Mouse (Mus musculus): ENCODE data around the gene Gpa33. TPM values are rescaled to one million over a fixed set of nuclear protein-coding genes. Genes with fewer than 3 reads are reported as not detected.
"Not testable (repeated sequence)": the region's sequence is repeated elsewhere in the genome, so short reads cannot be mapped to it uniquely, and the experiment has no call there.

Gpa33 gene
- polyA plus RNA-seq, 1 experiment from 2014 or later = 1.4 TPM

- 63% methylated on average over 7 of the region's 7 CpGs for WGBS
- Histone ChIP-seq H3K4me2 (no peak overlapping the region), H3K4me3 (no peak overlapping the region), H3K9ac (no peak overlapping the region), H3K27ac (no peak overlapping the region), H3K9me3 (no peaks in the 10 kb centered on the region), H3K36me3 (no peaks in the 10 kb centered on the region), H3K4me1 (0 out of 2 replicates have a peak, but pooled peaks cover 1% of the 10 kb centered on the region), H3K27me3 (no peaks in the 10 kb centered on the region)
- ATAC-seq (ENCODE audit: insufficient number of reproducible peaks, low FRiP score, low TSS enrichment, low read depth) = no peak
These were observed 7.4 kb downstream of the Gpa33 start for GRCm38 (mm10) chr1:166137244-166137938.

GRCm38 (mm10) chr1:166138136-166138535 lies 8.1 kb downstream of the Gpa33 start:
- Histone ChIP-seq H3K9me3 (no peaks in the 10 kb centered on the region), H3K36me3 (no peaks in the 10 kb centered on the region), H3K4me3 (no peak overlapping the region), H3K4me1 (no peaks in the 10 kb centered on the region), H3K27me3 (no peaks in the 10 kb centered on the region), H3K9ac (no peak overlapping the region), H3K27ac (no peak overlapping the region), H3K4me2 (no peak overlapping the region)
- WGBS = 65% methylated on average over 13 of the region's 13 CpGs
- no peak for ATAC-seq (ENCODE audit: insufficient number of reproducible peaks, low FRiP score, low TSS enrichment, low read depth)

- WGBS = 75% methylated on average over 3 of the region's 3 CpGs
- H3K4me3 ChIP-seq = no peak overlapping the region
- no peaks in the 10 kb centered on the region for H3K27me3 ChIP-seq
- H3K9ac ChIP-seq = no peak overlapping the region
- H3K36me3 ChIP-seq = no peaks in the 10 kb centered on the region
- no peak for ATAC-seq (ENCODE audit: insufficient number of reproducible peaks, low FRiP score, low TSS enrichment, low read depth)
- no peak overlapping the region for H3K4me2 ChIP-seq
- no peak overlapping the region for H3K27ac ChIP-seq
- no peaks in the 10 kb centered on the region for H3K9me3 ChIP-seq
- no peaks in the 10 kb centered on the region for H3K4me1 ChIP-seq
These were observed 9.1 kb downstream of the Gpa33 start for GRCm38 (mm10) chr1:166139113-166139512.

- whole genome bisulfite sequencing = 37% methylated on average over 4 of the region's 4 CpGs
- ATAC-seq (ENCODE audit: insufficient number of reproducible peaks, low FRiP score, low TSS enrichment, low read depth) = no peak
These were observed 9.7 kb downstream of the Gpa33 start for GRCm38 (mm10) chr1:166139620-166140184.

GRCm38 (mm10) chr1:166141868-166142267 lies 11.8 kb downstream of the Gpa33 start:
- not testable (repeated sequence) for H3K9me3 ChIP-seq; H3K4me3 ChIP-seq; H3K27ac ChIP-seq; H3K4me1 ChIP-seq; H3K36me3 ChIP-seq; ATAC-seq (ENCODE audit: insufficient number of reproducible peaks, low FRiP score, low TSS enrichment, low read depth); H3K9ac ChIP-seq; H3K27me3 ChIP-seq; H3K4me2 ChIP-seq
- 80% methylated on average over 9 of the region's 9 CpGs for WGBS

More at GRCm38 (mm10) chr1:166139620-166140184, 9.7 kb downstream of the Gpa33 start:
- H3K4me2 ChIP-seq = no peak overlapping the region
- no peak overlapping the region for H3K9ac ChIP-seq
- H3K27ac ChIP-seq = no peak overlapping the region
- no peaks in the 10 kb centered on the region for H3K4me1 ChIP-seq
- no peaks in the 10 kb centered on the region for H3K36me3 ChIP-seq
- H3K9me3 ChIP-seq = no peaks in the 10 kb centered on the region
- no peak overlapping the region for H3K4me3 ChIP-seq
- H3K27me3 ChIP-seq = no peaks in the 10 kb centered on the region

- no peaks in the 10 kb centered on the region for H3K36me3 ChIP-seq
- H3K9me3 ChIP-seq = no peaks in the 10 kb centered on the region
- H3K27ac ChIP-seq = no peak overlapping the region
- no peak overlapping the region for H3K4me3 ChIP-seq
- 80% methylated on average over 6 of the region's 6 CpGs for whole genome bisulfite sequencing
- H3K4me1 ChIP-seq = no peaks in the 10 kb centered on the region
- no peaks in the 10 kb centered on the region for H3K27me3 ChIP-seq
- H3K4me2 ChIP-seq = no peak overlapping the region
- no peak for ATAC-seq (ENCODE audit: insufficient number of reproducible peaks, low FRiP score, low TSS enrichment, low read depth)
- H3K9ac ChIP-seq = no peak overlapping the region
These were observed 12.3 kb downstream of the Gpa33 start for GRCm38 (mm10) chr1:166142369-166142768.

- Histone ChIP-seq H3K27ac (no peak overlapping the region), H3K27me3 (no peaks in the 10 kb centered on the region), H3K9ac (no peak overlapping the region), H3K4me1 (no peaks in the 10 kb centered on the region), H3K4me2 (no peak overlapping the region), H3K4me3 (no peak overlapping the region), H3K36me3 (no peaks in the 10 kb centered on the region), H3K9me3 (no peaks in the 10 kb centered on the region)
- 82% methylated on average over 11 of the region's 11 CpGs for WGBS
- ATAC-seq (ENCODE audit: insufficient number of reproducible peaks, low FRiP score, low TSS enrichment, low read depth) = no peak
These were observed 16.6 kb downstream of the Gpa33 start for GRCm38 (mm10) chr1:166146626-166147025.

GRCm38 (mm10) chr1:166147657-166148056 lies 17.6 kb downstream of the Gpa33 start:
- no peaks in the 10 kb centered on the region for H3K27me3 ChIP-seq
- no peaks in the 10 kb centered on the region for H3K9me3 ChIP-seq
- WGBS = 69% methylated on average over 3 of the region's 3 CpGs
- H3K4me2 ChIP-seq = no peak overlapping the region
- H3K27ac ChIP-seq = no peak overlapping the region
- no peak for ATAC-seq (ENCODE audit: insufficient number of reproducible peaks, low FRiP score, low TSS enrichment, low read depth)
- no peak overlapping the region for H3K9ac ChIP-seq
- H3K4me1 ChIP-seq = no peaks in the 10 kb centered on the region
- H3K4me3 ChIP-seq = no peak overlapping the region
- H3K36me3 ChIP-seq = no peaks in the 10 kb centered on the region

GRCm38 (mm10) chr1:166149441-166149840 lies 19.4 kb downstream of the Gpa33 start:
- ATAC-seq (ENCODE audit: insufficient number of reproducible peaks, low FRiP score, low TSS enrichment, low read depth) = no peak
- H3K4me3 ChIP-seq = no peak overlapping the region
- no peak overlapping the region for H3K4me2 ChIP-seq
- H3K9ac ChIP-seq = no peak overlapping the region
- no peaks in the 10 kb centered on the region for H3K9me3 ChIP-seq
- H3K36me3 ChIP-seq = no peaks in the 10 kb centered on the region
- H3K27ac ChIP-seq = no peak overlapping the region
- H3K27me3 ChIP-seq = peaks cover 5% of the 10 kb centered on the region
- 88% methylated on average over 4 of the region's 4 CpGs for WGBS
- peaks cover 9% of the 10 kb centered on the region; the same call in 1 of the 2 replicates for H3K4me1 ChIP-seq

- Histone ChIP-seq H3K9ac (no peak overlapping the region), H3K4me3 (no peak overlapping the region), H3K4me2 (no peak overlapping the region), H3K36me3 (no peaks in the 10 kb centered on the region), H3K4me1 (peaks cover 12% of the 10 kb centered on the region; the same call in 1 of the 2 replicates), H3K27ac (no peak overlapping the region), H3K9me3 (no peaks in the 10 kb centered on the region), H3K27me3 (peaks cover 11% of the 10 kb centered on the region)
- no peak for ATAC-seq (ENCODE audit: insufficient number of reproducible peaks, low FRiP score, low TSS enrichment, low read depth)
- 82% methylated on average over 7 of the region's 7 CpGs for WGBS
These were observed 20.0 kb downstream of the Gpa33 start for GRCm38 (mm10) chr1:166150035-166150434.

GRCm38 (mm10) chr1:166151341-166151740 lies 21.3 kb downstream of the Gpa33 start:
- H3K4me3 ChIP-seq = no peak overlapping the region
- peaks cover 12% of the 10 kb centered on the region; the same call in 1 of the 2 replicates for H3K4me1 ChIP-seq
- no peaks in the 10 kb centered on the region for H3K9me3 ChIP-seq
- no peak overlapping the region for H3K9ac ChIP-seq
- H3K27ac ChIP-seq = no peak overlapping the region
- 49% methylated on average over 11 of the region's 11 CpGs for WGBS
- H3K36me3 ChIP-seq = no peaks in the 10 kb centered on the region
- no peak overlapping the region for H3K4me2 ChIP-seq
- no peak for ATAC-seq (ENCODE audit: insufficient number of reproducible peaks, low FRiP score, low TSS enrichment, low read depth)
- peaks cover 19% of the 10 kb centered on the region for H3K27me3 ChIP-seq

- Histone ChIP-seq H3K9ac (no peak overlapping the region), H3K36me3 (no peaks in the 10 kb centered on the region), H3K27ac (no peak overlapping the region), H3K4me3 (no peak overlapping the region), H3K27me3 (peaks cover 19% of the 10 kb centered on the region), H3K4me2 (no peak overlapping the region), H3K9me3 (no peaks in the 10 kb centered on the region), H3K4me1 (peaks cover 12% of the 10 kb centered on the region; the same call in 1 of the 2 replicates)
- no peak for ATAC-seq (ENCODE audit: insufficient number of reproducible peaks, low FRiP score, low TSS enrichment, low read depth)
- 88% methylated on average over 10 of the region's 10 CpGs for WGBS
These were observed 22.0 kb downstream of the Gpa33 start for GRCm38 (mm10) chr1:166152034-166152433.
